Mouse (Mus musculus): ENCODE measurements at regions not wholly inside any gene's neighbourhood (a gene's known extent, or its start where the extent isn't known, plus 50 kb on each side); places are given as distances from the start of the nearest gene placed in this dataset.
"Not testable (repeated sequence)": the region's sequence is repeated elsewhere in the genome, so short reads cannot be mapped to it uniquely, and the experiment has no call there.

DNA sequence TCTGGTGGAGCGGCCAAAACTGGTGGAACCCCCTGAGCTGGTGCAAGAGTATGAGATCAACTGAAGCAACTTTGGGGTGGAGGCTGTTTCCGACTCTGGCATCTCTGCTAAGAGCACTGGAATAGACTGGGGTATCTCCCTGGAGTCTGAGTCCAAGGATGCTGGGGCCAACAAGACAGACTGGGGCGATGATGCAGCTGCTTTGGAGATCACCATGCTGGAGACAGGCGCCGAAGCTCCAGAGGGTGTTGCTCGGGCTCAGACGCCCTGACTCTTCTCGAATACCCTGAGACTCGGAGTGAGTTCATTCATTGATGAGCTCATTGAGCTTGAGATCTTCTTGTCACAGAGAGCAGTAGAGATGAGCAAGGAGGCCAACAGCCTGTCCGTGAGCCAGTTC, 194.6 kb upstream of the Hsf2 start:
- no peak for DNase-seq (ENCODE audit: low read depth, low spot score)

DNA sequence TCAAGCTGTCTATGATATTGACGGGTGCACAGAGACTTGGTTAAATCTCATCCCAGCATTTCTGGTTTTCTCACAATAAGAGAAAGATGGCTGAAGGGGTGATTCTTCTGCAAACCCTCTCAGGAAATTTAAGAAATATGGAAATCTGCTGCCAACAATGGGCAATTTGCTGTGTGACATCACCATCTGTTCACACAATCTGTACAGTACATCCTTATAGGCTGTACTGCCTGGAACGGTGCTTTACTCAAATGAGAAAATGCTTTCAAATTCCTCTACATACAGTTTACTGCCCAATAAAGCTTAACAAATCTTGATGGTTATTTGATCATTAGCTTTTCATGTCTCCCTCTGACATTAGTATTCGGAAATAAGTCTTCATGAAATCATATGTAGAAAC, 172.4 kb upstream of the Hsf2 start:
- no peak for DNase-seq (ENCODE audit: low read depth, low spot score)

DNA sequence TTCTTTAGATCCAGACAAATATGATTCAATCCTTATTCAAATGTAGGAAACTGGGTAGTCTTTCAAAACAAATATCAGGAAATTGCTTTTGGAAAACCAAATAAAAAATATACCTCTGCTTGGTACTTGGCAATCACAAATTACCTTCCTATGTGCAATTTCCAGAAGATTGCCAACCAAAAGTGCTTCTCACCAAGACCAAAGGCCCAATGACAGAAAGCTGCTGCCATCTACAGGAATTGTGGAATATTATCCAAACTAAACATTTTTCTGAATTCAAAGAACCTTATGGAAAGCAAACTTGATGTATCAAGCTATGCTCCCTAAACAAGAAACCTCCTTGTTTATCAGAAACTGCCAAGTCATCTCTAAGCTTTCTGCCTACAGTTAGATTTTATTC, 169.1 kb upstream of the Hsf2 start:
- no peak for DNase-seq (ENCODE audit: low read depth, low spot score)

DNA sequence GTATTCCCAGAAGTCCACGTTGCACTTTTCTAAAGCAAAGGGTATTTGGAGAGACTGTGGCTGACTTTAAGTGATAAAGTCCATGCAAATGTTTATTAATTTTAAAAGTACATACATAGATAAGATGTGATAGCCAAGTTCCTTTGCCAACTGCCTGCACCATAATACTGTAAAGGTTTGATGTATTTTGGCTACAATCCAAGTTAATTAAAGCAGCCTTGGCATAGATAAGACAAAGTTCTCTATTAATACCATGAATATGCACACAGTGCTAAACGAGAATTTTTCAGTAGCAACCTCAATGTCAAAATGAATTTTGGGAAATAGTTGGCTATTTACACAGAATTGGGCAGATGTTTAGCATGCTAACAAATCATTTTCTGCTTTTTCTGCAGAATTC, 167.0 kb upstream of the Hsf2 start:
- DNase-seq (ENCODE audit: low read depth, low spot score) = no peak

DNA sequence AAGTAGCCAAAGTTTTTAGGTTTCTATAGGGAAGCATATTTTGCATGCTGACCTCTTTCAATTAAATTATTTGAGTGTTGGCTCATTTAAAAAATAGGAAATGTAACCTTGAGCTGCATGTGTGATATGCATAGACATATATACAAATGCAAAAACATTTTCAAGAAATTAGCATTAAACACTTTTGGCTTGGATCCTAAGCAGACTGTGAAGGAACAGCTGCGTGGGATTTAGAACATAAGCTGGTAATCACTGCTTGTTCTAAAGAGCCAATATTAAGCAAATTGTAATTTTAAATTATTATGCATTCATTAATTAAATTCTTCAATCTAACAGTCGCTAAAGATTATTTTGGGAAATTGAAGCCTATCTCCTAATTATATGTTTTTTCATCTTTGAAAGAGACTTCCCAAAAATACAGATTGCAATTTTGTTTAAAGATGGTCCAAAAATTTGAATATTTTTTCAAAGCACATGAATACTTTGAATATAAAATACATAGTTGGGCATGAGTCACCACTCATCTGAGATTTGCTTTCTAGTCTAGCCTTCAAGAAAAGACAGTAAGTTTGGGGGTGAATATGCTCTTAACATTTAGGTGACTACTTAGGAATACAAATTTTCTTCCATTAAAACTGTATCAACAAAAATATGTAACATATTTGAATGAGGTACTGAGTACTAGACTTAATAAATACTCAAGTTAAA, 163.3 kb upstream of the Hsf2 start:
- DNase-seq (ENCODE audit: low read depth, low spot score) = no peak

DNA sequence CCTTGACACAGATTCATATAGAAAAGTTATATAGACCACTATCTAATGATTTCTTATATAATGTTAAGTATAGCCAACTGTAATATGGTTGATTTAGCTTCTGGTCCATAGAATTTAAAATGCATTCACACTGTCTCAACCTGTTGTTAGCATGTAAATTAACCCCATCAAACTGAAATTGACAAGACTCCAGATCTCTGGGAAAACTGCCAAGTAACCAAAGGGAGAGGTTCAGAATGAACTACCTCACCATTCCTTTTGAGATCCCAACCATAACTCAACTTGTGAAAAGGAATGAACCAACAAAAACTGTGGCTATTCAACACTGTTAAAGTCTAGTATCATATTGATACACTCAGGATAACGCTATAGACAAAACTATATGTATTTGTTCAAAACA, 162.0 kb upstream of the Hsf2 start:
- no peak for DNase-seq (ENCODE audit: low read depth, low spot score)

DNA sequence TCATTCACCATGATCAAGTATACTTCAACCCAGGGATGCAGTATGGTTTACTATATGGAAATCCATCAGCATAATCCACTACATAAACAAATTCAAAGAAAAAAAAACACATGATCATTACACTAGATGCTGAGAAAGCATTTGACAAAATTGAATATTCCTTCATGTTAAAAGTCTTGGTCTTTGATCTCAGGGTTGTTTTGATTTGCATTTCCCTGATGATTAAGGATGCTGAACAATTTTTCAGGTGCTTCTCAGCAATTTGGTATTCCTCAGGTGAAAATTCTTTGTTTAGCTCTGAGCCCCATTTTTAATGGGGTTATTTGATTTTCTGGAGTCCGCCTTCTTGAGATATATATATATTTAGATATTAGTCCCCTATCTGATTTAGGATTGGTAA, 123.4 kb upstream of the Hsf2 start:
- not testable (repeated sequence) for DNase-seq (ENCODE audit: low read depth, low spot score)

All from retina, adult 2 months (tissue).